Mouse (Mus musculus) erythroblast, embryonic 14.5 days (primary cell): ENCODE results near the gene AU015836.

Experiments used
- GATA1 ChIP-seq: IDR thresholded peaks from 2 replicates; pipeline ENCODE4 v1.6.1; 2012; ENCODE audit warnings: low read length, inconsistent platforms, mixed read lengths
- TAL1 ChIP-seq: IDR thresholded peaks from 3 replicates; pipeline ENCODE4 v1.6.1; 2012; ENCODE audit warnings: low read length, inconsistent platforms, mixed read lengths

DNA sequence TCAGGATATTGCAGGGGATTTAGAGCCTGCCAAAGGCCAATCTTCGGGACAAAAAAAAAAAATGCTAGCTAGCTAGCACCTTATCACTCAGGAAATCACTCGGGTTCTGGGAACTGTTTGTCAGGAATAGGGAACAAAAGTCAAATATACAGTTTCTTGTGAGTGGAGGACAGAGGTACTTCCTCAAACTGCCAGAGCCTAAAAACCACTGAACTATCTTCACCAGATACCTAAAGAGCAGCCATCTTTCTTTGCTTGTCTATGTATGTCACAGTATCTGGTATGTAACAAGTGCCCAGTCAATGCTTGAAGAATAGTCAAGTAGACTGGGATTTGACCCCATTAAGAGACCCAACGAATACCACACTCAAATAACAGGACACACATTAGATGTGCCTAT, 10.0 kb upstream of the AU015836 start:
- TF ChIP-seq TAL1 (no peak), GATA1 (no peak)
